Mouse (Mus musculus) left cerebral cortex, postnatal 10 days (tissue): ENCODE data around the gene Neurl4. TPM values are rescaled to one million over a fixed set of nuclear protein-coding genes. Genes with fewer than 3 reads are reported as not detected.

Experiments
- microRNA-seq: library from miRNA; unstranded; fragments of <30 nt; microRNA quantifications from one replicate; pipeline ENCODE4 v1.2.0, GENCODE M21; 2022
- total RNA-seq, 2 experiments: library from RNA; stranded (reverse); gene quantifications; 2 replicates each; pipeline ENCODE4 v1.2.3; 2021

The Neurl4 gene
- total RNA-seq, 2 experiments from 2014 or later = 126 to 129 TPM

Small RNAs within 50 kb of the gene (microRNA-seq; reads per million reads assigned to microRNA genes)
- not detected for gene Mir6924

Other genes starting within 250 kb of the Neurl4 start
- not detected for gene Sox15, start 245.8 kb upstream of the Neurl4 start, total RNA-seq
- 10 to 100 TPM; 87.3 to 95.6 TPM for gene Mpdu1, start 238.4 kb upstream of the Neurl4 start, total RNA-seq
- gene Cd68, start 234.9 kb upstream of the Neurl4 start, total RNA-seq = 10 to 100 TPM; 11.6 to 12.2 TPM
- gene Eif4a1, start 228.6 kb upstream of the Neurl4 start, total RNA-seq = 100 to 1,000 TPM; 455 to 466 TPM
- 100 to 1,000 TPM in 1 of 2 experiments, 10 to 100 TPM in 1; 96.9 to 103 TPM for gene Senp3, start 219.0 kb upstream of the Neurl4 start, total RNA-seq
- gene Tnfsf13, start 215.3 kb upstream of the Neurl4 start, total RNA-seq = 1 to 10 TPM in 1 of 2 experiments, under 1 TPM in 1; 0.39 to 1.6 TPM
- gene Tnfsf12, start 205.2 kb upstream of the Neurl4 start, total RNA-seq = 1 to 10 TPM; 7.4 TPM
- 1 to 10 TPM in 1 of 2 experiments, under 1 TPM in 1; 0.81 to 1.5 TPM for gene Tnfsfm13, start 205.0 kb upstream of the Neurl4 start, total RNA-seq
- 10 to 100 TPM; 52.1 to 52.9 TPM for gene Polr2a, start 142.4 kb upstream of the Neurl4 start, total RNA-seq
- not detected for gene Slc35g3, start 139.1 kb upstream of the Neurl4 start, total RNA-seq
- 10 to 100 TPM; 57.1 to 67.6 TPM for gene Zbtb4, start 135.2 kb upstream of the Neurl4 start, total RNA-seq
- gene Chrnb1, start 105.1 kb upstream of the Neurl4 start, total RNA-seq = 1 to 10 TPM in 1 of 2 experiments, under 1 TPM in 1; 0.95 to 1.2 TPM
- 10 to 100 TPM; 20.0 to 21.5 TPM for gene Fgf11, start 99.2 kb upstream of the Neurl4 start, total RNA-seq
- gene Tmem102, start 95.4 kb upstream of the Neurl4 start, total RNA-seq = not detected
- not detected for gene Gm39566, start 85.8 kb upstream of the Neurl4 start, total RNA-seq
- gene Spem2, start 82.6 kb upstream of the Neurl4 start, total RNA-seq = not detected
- gene Spem1, start 78.9 kb upstream of the Neurl4 start, total RNA-seq = under 1 TPM; 0.45 to 0.57 TPM
- 100 to 1,000 TPM; 268 to 274 TPM for gene Nlgn2, start 63.3 kb upstream of the Neurl4 start, total RNA-seq
- 100 to 1,000 TPM; 151 to 159 TPM for gene Tmem256, start 62.6 kb upstream of the Neurl4 start, total RNA-seq
- 10 to 100 TPM; 28.4 to 32.2 TPM for gene Plscr3, start 54.7 kb upstream of the Neurl4 start, total RNA-seq
- gene Tnk1, start 42.3 kb upstream of the Neurl4 start, total RNA-seq = under 1 TPM; 0.11 to 0.14 TPM
- gene Tmem95, start 23.1 kb upstream of the Neurl4 start, total RNA-seq = not detected
- gene Kctd11, start 19.7 kb upstream of the Neurl4 start, total RNA-seq = under 1 TPM; 0.57 to 0.62 TPM
- under 1 TPM; 0.15 to 0.26 TPM for gene Acap1, start 5.5 kb upstream of the Neurl4 start, total RNA-seq
- gene 2810408A11Rik, start 85 bp upstream of the Neurl4 start, total RNA-seq = 1 to 10 TPM; 1.8 TPM
- 10 to 100 TPM; 24.8 to 25.7 TPM for gene Gps2, start 12.8 kb downstream of the Neurl4 start, total RNA-seq
- gene Eif5a, start 20.9 kb downstream of the Neurl4 start, total RNA-seq = 100 to 1,000 TPM; 525 to 535 TPM
- 1 to 10 TPM; 9.5 TPM for gene Ybx2, start 34.7 kb downstream of the Neurl4 start, total RNA-seq
- gene Slc2a4, start 47.1 kb downstream of the Neurl4 start, total RNA-seq = 1 to 10 TPM; 1.3 to 1.4 TPM
- not detected for gene Cldn7, start 63.7 kb downstream of the Neurl4 start, total RNA-seq
- 100 to 1,000 TPM; 104 to 118 TPM for gene Ctdnep1, start 80.1 kb downstream of the Neurl4 start, total RNA-seq
- gene Elp5, start 81.4 kb downstream of the Neurl4 start, total RNA-seq = 100 to 1,000 TPM; 114 to 125 TPM
- 100 to 1,000 TPM; 252 to 266 TPM for gene Gabarap, start 90.1 kb downstream of the Neurl4 start, total RNA-seq
- gene Phf23, start 94.7 kb downstream of the Neurl4 start, total RNA-seq = 10 to 100 TPM; 35.2 to 38.6 TPM
- 10 to 100 TPM; 27.5 to 30.3 TPM for gene Dvl2, start 99.5 kb downstream of the Neurl4 start, total RNA-seq
- gene Acadvl, start 114.3 kb downstream of the Neurl4 start, total RNA-seq = 10 to 100 TPM; 44.8 to 48.0 TPM
- gene Dlg4, start 115.9 kb downstream of the Neurl4 start, total RNA-seq = 100 to 1,000 TPM; 871 to 875 TPM
- 1 to 10 TPM; 1.4 to 1.5 TPM for gene Asgr1, start 153.0 kb downstream of the Neurl4 start, total RNA-seq
- gene Asgr2, start 191.6 kb downstream of the Neurl4 start, total RNA-seq = not detected
- gene Mgl2, start 229.3 kb downstream of the Neurl4 start, total RNA-seq = under 1 TPM; 0.30 to 0.36 TPM